Comparison of ENCODE assay signal across 24 mouse cellular contexts in genomic region chr16:35539041-35539440, GRCm38 (mm10). TPM values are rescaled to one million over a fixed set of nuclear protein-coding genes. Genes with fewer than 3 reads are reported as not detected.
"Had no signal": no experiment of that assay in that cellular context is flagged by ENCODE, and none has a peak within 500 bp of the region (broad histone marks: within the 10 kb centered on the region; RNA-seq: fewer than 3 reads in every experiment).

No protein-coding gene starts in this region.

- H3K27ac ChIP-seq: intestine, embryonic 15.5 days; kidney, postnatal 0 days; limb, embryonic 10.5 days; limb, embryonic 13.5 days; liver, embryonic 12.5 days; liver, embryonic 15.5 days; lung, embryonic 15.5 days; midbrain, embryonic 13.5 days; neural tube, embryonic 13.5 days; stomach, embryonic 15.5 days had no signal

- H3K4me2 ChIP-seq: intestine, embryonic 15.5 days; liver, embryonic 12.5 days; liver, embryonic 15.5 days; lung, embryonic 15.5 days; neural tube, embryonic 13.5 days; stomach, embryonic 15.5 days had no signal

- H3K4me1 ChIP-seq: liver, embryonic 12.5 days; liver, embryonic 15.5 days had no signal

- H3K9me3 ChIP-seq: intestine, embryonic 15.5 days; limb, embryonic 10.5 days; limb, embryonic 13.5 days; liver, embryonic 12.5 days; liver, embryonic 15.5 days; lung, embryonic 15.5 days; midbrain, embryonic 10.5 days; midbrain, embryonic 13.5 days; neural tube, embryonic 13.5 days; stomach, embryonic 15.5 days had no signal

- H3K9ac ChIP-seq: intestine, embryonic 15.5 days; liver, embryonic 12.5 days; liver, embryonic 15.5 days; lung, embryonic 15.5 days; midbrain, embryonic 13.5 days; neural tube, embryonic 13.5 days; stomach, embryonic 15.5 days had no signal

- DNase-seq: liver; lung, adult 18-20 months; lung, postnatal 10 days; lung, postnatal 36 days; retina, postnatal 1 day; right cerebral cortex, postnatal 25 days; spleen, adult 18-20 months; thymus, postnatal 25 days had no signal

- H3K4me3 ChIP-seq: intestine, embryonic 15.5 days; limb, embryonic 10.5 days; limb, embryonic 13.5 days; liver, embryonic 12.5 days; liver, embryonic 15.5 days; lung, embryonic 15.5 days; megakaryocyte, embryonic 14.5 days; midbrain, embryonic 10.5 days; midbrain, embryonic 13.5 days; myocyte; neural tube, embryonic 13.5 days; stomach, embryonic 15.5 days had no signal

- ATAC-seq: intestine, embryonic 15.5 days; liver, embryonic 12.5 days; midbrain, embryonic 13.5 days; midbrain, embryonic 16.5 days had no signal

- H3K36me3 ChIP-seq: intestine, embryonic 15.5 days; limb, embryonic 10.5 days; limb, embryonic 13.5 days; liver, embryonic 12.5 days; liver, embryonic 15.5 days; lung, embryonic 15.5 days; midbrain, embryonic 13.5 days; neural tube, embryonic 13.5 days; stomach, embryonic 15.5 days had no signal

RNA-seq across cellular contexts. Expression of gene Sema5b, which starts 1.9 kb away (rescaled TPM):
- total RNA-seq: monocyte, adult 5-6 weeks; neutrophil, adult 5-6 weeks had no signal
- polyA plus RNA-seq: myocyte had no signal

RNA-seq across cellular contexts. Expression of gene Pdia5, which starts 48.4 kb away (rescaled TPM):
- total RNA-seq: monocyte, adult 5-6 weeks; neutrophil, adult 5-6 weeks had no signal
